Mouse (Mus musculus) retina, postnatal 7 days (tissue): ENCODE measurements at regions not wholly inside any gene's neighbourhood (a gene's known extent, or its start where the extent isn't known, plus 50 kb on each side); places are given as distances from the start of the nearest gene placed in this dataset.
A peak's percentile ranks its signal among the peaks of the same experiment; 100 is the strongest.

ENCODE experiments used
- DNase-seq: peaks from one replicate; pipeline ENCODE4 v3.0.0-alpha.2; 2012; ENCODE audit warnings: low read depth, low spot score

DNA sequence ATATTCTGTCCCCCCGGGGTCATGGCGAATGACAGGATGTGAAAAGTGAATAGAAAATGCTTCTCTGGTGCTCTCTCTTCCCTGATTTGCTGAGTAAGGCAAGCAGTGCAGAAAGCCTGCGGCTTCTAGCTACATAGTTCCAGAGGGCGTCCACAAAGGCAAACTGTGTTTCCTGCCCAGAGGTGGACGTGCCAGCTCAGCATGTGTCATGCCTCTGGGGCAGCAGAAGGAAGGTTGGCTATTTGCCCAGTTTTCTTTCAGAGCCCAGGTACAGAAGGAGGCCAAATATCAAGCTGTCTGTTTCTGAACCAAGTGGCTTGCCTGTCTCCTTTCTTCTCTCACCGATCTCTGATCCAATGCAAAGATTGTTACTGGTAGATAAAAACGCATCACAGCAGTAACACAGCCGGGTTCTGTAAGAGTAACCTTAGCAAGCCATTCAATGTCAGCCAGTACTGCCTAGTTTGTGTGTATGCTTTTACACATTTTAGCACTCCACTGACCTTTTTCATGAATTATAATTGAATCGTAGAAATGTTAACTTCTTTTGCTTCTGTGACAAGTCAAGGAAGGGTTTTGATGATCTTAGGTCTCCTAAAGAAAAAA is 223.3 kb upstream of the Impg1 start:
- DNase-seq, result no peak

GRCm38 (mm10) chr9:80683030-80683692 is 217.9 kb upstream of the Impg1 start:
- DNase-seq, result no peak

- no peak for DNase-seq
Measured at GRCm38 (mm10) chr9:80681709-80682108, 216.4 kb upstream of the Impg1 start.

DNA sequence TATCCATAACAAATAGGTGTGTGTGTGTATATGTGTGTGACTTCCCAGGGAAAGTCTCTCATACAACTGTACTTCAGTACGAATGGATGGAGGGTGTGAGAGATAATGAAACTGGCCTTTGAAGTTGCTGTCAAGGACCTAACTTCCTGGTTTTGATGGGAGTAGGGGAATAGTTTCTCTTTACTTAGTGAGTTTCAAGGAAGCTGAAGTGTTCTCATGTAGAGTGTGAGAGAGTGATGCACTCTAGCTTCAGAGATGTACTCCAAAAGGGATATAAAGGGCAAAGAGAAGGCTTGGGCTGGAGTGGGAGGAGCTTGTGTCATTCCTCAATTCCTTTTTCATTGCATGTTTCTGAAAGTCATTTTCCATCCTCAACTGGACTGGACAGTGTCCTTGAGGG is 206.2 kb upstream of the Impg1 start:
- DNase-seq, result no peak

GRCm38 (mm10) chr9:80668575-80669248 is 203.4 kb upstream of the Impg1 start:
- no peak for DNase-seq

DNA sequence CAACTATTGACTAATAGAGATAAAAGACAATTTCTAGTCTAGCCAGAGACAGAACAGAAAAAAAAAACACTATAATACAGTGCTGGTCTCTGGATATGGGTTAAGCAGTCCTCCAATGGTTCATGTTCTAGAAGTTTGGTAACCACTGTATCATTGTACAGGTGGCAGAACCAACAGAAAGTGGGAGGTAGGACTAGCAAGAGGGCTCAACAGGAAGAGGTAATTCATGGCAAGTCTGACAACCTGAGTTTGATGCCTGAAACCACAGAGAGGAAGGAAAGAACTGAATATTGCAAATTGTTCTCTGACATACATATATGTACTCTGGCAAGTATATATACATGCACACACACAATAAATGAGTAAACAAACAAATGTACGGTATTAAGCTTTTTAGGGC is 193.5 kb upstream of the Impg1 start:
- DNase-seq, result no peak

GRCm38 (mm10) chr9:80615114-80615513 is 149.8 kb upstream of the Impg1 start:
- no peak for DNase-seq

DNA sequence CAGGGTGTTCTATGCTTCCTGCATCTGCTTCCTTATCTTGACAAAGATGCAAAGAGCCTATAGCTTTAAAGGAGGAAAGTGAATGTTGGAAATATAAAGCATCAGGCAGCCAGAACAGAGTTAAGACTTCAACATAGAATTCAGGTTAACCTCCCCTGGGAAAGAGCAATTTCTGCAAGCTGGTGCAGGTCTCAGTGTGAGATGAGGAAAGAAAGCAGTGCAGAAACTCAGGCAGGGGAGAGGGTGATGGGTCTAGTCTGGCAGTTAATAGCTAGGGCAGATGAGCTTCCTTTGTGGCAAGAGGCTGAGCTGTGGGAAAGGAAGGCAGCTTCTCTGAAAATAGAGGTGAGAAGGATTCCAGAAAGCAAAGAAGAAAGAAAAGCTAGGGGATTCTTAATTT is 134.7 kb upstream of the Impg1 start:
- no peak for DNase-seq

DNA sequence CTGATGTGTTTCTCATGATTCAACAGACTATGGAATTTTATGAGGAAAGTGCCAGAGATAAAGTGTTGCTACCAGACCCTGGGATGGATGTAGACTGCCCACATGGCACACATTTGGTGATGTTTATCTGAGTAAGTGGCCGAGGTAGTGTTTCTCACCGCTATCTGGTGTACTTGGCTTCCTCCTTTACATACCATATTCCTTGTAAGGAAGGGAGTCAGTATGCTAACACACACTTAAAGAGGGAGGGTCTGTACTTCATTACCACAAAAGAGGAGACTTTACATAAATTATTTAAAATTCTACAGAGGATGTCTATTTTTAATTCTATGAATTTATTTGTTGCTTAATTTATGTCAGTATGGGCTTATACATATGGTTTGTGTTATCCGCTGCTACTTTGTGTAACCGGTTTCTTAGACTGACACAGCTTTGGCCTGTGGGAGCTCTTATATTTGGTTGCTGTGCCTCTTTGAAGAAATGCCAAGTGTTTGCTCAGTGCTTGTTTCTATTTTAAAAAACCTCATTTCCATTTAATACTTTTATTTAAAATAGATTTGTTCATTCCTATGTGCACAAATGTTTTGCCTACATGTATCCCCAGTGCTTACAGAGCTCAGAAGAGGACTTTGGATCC is 100.2 kb upstream of the Impg1 start:
- DNase-seq, result no peak

GRCm38 (mm10) chr9:80563655-80564054 is 98.4 kb upstream of the Impg1 start:
- no peak for DNase-seq

GRCm38 (mm10) chr9:80555531-80556067 is 90.3 kb upstream of the Impg1 start:
- DNase-seq, result peak; percentile 3
